Mouse (Mus musculus) brain, embryonic 14.5 days (tissue): ENCODE data around the gene Rep15.

Experiments
- CTCF ChIP-seq: fragments of 200-500 bp; IDR thresholded peaks from 2 replicates; pipeline ENCODE4 v1.5.1; 2012; ENCODE audit warnings: inconsistent platforms, mild to moderate bottlenecking, moderate library complexity, borderline replicate concordance; ENCODE audit not compliant: insufficient read depth, insufficient read length; ENCODE audit errors: extremely low read depth
- POLR2A ChIP-seq: fragments of 200-500 bp; IDR thresholded peaks from 2 replicates; pipeline ENCODE4 v1.6.1; 2012; ENCODE audit warnings: mild to moderate bottlenecking, inconsistent platforms, borderline replicate concordance; ENCODE audit not compliant: poor library complexity, insufficient read depth, insufficient read length, severe bottlenecking; ENCODE audit errors: extremely low read depth

DNA sequence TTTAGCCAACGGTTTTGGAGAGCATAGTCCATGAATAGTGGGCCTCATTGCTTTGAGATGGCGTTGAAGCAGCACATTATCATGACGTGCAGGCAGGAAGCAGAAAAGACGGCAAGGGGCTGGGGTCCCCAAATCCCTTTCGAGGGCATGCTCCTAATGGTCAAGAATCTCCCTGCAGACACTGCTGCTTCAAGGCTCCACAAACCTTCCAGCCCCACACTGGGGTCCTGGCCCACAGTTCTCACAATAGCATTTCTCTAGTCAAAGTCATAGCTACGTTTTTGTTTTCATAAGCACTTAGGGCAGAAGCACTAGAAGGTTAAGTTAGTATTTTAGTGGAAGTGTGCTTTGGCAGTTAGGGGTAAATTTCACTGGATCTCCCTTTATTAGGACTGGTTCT, 36.5 kb upstream of the Rep15 start:
- no peak for TF ChIP-seq CTCF
- no peak for TF ChIP-seq POLR2A
